Mouse (Mus musculus) urinary bladder, adult 2 months (tissue): ENCODE measurements around the gene Mob4. TPM values are rescaled to one million over a fixed set of nuclear protein-coding genes. Genes with fewer than 3 reads are reported as not detected.

ENCODE experiments used
- DNase-seq: peaks from one replicate; pipeline ENCODE4 v3.0.0; 2022; ENCODE audit warnings: low spot score
- polyA plus RNA-seq: library from polyadenylated mRNA; depleted of rRNA; stranded (reverse); fragments of >200 nt; gene quantifications from 2 replicates; pipeline ENCODE4 v1.2.3, GENCODE M21; 2012; rRNA removed

The Mob4 gene
- polyA plus RNA-seq, 1 experiment, result 50.7 TPM

- DNase-seq, result no peak
Observed at GRCm38 (mm10) chr1:55182392-55182791, 51.4 kb downstream of the Mob4 start.

GRCm38 (mm10) chr1:55185718-55186117, 54.7 kb downstream of the Mob4 start:
- DNase-seq, result no peak

GRCm38 (mm10) chr1:55186592-55187210, 55.7 kb downstream of the Mob4 start:
- DNase-seq, result no peak

GRCm38 (mm10) chr1:55192015-55192414, 61.0 kb downstream of the Mob4 start:
- DNase-seq, result no peak

- no peak for DNase-seq
Observed at GRCm38 (mm10) chr1:55192824-55193223, 61.8 kb downstream of the Mob4 start.

GRCm38 (mm10) chr1:55193316-55193715, 62.3 kb downstream of the Mob4 start:
- no peak for DNase-seq

- DNase-seq, result no peak
Observed at GRCm38 (mm10) chr1:55194064-55194915, 63.3 kb downstream of the Mob4 start.

GRCm38 (mm10) chr1:55195021-55195420, 64.0 kb downstream of the Mob4 start:
- no peak for DNase-seq

GRCm38 (mm10) chr1:55196327-55197003, 65.4 kb downstream of the Mob4 start:
- DNase-seq, result no peak

GRCm38 (mm10) chr1:55198719-55199118, 67.7 kb downstream of the Mob4 start:
- DNase-seq, result no peak

- no peak for DNase-seq
Observed at GRCm38 (mm10) chr1:55201850-55202752, 71.1 kb downstream of the Mob4 start.

Other genes with a start within 250 kb of the Mob4 start
- 28.1 and 30.7 TPM in 2 replicates for gene Ankrd44, start 204.8 kb upstream of the Mob4 start, polyA plus RNA-seq
- gene Sf3b1, start 103.8 kb upstream of the Mob4 start, polyA plus RNA-seq, result 156 and 180 TPM in 2 replicates
- 63.1 and 78.4 TPM in 2 replicates for gene Coq10b, start 78.5 kb upstream of the Mob4 start, polyA plus RNA-seq
- 149 and 170 TPM in 2 replicates for gene Hspe1, start 43.1 kb upstream of the Mob4 start, polyA plus RNA-seq
- 81.3 and 84.3 TPM in 2 replicates for gene Hspd1, start 43.0 kb upstream of the Mob4 start, polyA plus RNA-seq
- 7.1 and 8.7 TPM in 2 replicates for gene Rftn2, start 95.6 kb downstream of the Mob4 start, polyA plus RNA-seq
- 1.6 and 1.9 TPM in 2 replicates for gene Mars2, start 105.9 kb downstream of the Mob4 start, polyA plus RNA-seq
- 0.07 TPM in 1 of 2 replicates, not detected in the other for gene Boll, start 232.2 kb downstream of the Mob4 start, polyA plus RNA-seq